Mouse (Mus musculus): ENCODE measurements at regions not wholly inside any gene's neighbourhood (a gene's known extent, or its start where the extent isn't known, plus 50 kb on each side); places are given as distances from the start of the nearest gene placed in this dataset.

DNA sequence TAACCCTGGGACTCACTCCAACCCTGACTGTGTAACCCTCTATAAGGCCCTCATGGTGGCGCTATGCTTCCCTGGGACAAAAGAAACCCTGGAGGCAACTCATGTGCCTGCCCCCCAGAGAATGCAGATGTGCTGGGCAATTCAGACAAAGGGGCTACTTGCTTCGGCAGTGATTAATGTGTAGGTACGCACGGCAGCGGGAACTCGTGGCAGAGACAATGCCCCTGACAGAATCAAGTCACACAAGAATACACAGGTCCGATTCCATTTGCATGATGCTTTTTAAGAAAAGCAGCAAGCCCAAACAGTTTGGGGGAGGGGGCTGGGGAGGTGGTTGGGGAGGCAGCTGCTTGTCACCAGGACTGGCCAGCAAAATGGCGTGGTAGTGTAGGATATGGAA, 116.9 kb downstream of the Plxna1 start:
- TF ChIP-seq CTCF (IDR thresholded peaks at IDR 0.05; ENCODE audit: borderline replicate concordance, insufficient read depth, low read depth, low read length) = no peak; the same call in 1 of the 2 replicates
- TF ChIP-seq POLR2A (IDR thresholded peaks at IDR 0.05; ENCODE audit: borderline replicate concordance, insufficient read depth, low read length) = no peak

Data from cerebellum, adult 2 months (tissue).